Mouse (Mus musculus) frontal cortex, postnatal 14 days (tissue): ENCODE measurements around the gene Pak3.
"Not testable (repeated sequence)": the region's sequence is repeated elsewhere in the genome, so short reads cannot be mapped to it uniquely, and the experiment has no call there.

Experiments used
- DNase-seq, 2 experiments: peaks; one replicate each; pipeline ENCODE4 v3.0.0; 2022; ENCODE audit warnings: low spot score in 2 of 2

Gene Pak3

GRCm38 (mm10) chrX:143518168-143518901 is at the start of gene Pak3:
Gene Pak3 (plus strand): TSS chrX:143518591.
- DNase-seq: peak; percentile 13 to 32

- DNase-seq: peak; percentile 40 to 98
Observed at GRCm38 (mm10) chrX:143482866-143483265, 35.5 kb upstream of the Pak3 start.

DNA sequence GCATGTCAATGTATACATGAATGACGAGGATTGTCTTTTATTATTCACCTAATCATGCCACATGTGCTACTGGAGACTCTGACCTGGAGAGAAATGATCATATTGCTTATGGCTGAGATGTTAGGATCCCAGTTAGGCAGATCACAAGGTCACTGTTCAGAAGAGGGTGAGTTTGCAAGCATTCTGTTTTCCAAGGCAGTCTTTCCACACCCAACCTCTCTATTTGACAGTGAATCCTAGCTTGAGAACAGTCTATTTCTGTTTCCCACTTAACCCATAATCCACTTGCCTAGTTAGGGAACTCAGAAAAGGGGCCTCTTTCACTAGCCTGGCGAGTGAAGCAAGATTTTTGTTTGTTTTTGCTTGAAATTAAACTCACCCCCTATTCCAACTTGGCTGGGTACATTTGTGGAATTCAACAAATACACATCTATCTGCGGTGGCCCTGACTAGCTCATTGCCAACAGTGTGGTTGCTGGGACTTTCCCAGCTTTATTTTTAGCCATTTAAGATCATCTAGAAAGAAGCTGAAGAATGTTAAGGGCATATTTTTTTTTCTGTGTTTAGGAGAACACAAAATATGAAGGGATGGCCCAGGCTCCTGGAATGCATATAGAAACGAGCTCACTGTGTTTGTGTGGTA is 17.2 kb upstream of the Pak3 start:
- no peak for DNase-seq

DNA sequence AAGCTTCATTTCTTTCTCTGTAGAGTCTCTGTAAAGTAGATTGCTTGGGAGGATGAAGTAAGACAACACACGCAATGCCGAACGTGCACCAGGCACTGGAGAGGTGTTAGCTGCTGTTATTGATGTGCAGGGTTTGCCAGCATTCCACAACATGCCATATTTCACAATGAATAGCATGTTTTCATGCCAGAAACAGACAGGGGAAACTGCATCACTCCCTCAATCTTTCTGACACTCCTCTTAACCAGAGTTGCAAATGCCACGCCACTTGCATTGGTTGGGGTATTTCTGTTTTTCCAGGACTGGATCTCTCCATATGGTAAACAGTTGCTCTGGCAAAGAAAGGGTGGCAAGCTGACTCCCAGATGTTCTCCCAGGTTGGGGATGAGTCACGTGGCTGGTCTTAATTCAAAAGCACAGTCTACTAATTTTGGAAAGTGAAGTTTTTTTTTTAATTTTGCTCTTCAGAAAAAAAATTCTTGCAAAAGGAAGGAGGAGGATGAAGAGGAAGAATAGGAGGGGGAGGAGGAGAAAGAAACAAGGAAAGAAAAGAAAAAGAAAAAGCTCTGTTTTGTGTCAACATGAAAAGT is 16.5 kb upstream of the Pak3 start:
- no peak for DNase-seq

DNA sequence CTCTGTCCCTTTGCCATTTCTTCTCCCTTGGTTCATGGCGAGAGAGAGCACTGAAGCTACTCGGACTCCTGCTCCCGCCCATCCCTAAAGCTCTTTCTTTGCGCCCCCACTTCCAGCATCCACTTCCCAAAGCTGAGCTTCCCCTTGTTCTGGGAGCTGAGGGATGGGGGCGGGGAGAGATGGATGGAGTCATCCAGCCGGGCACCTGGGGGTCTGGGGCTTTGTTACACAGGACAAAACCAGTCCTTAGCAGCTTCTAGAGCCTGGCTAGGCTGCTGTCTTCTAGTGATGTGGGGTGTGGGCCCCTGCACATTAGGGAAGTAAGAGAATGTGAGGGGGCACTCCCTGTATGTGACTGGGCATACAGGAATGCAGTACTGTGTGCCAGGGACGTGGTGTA is 526 bp downstream of the Pak3 start:
- peak in 1 of 2 experiments; percentile 8 for DNase-seq

DNA sequence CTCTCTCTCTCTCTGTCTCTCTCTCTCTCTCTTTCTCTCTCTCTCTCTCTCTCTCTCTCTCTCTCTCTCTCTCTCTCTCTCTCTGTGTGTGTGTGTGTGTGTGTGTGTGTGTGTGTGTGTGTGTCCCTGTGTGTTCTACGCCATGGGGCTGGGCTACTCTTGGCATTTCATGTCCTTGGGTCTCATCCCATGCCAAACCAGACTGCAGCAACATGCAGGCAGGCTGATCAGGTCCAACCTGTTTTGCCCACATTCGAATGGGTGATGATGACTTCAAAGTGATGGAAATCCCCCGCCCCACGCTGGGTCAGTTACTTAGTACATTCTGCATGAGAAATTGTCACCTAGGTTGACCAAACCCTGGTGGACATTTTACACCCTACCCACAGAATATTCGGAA is 1.1 kb downstream of the Pak3 start:
- not testable (repeated sequence) for DNase-seq

DNA sequence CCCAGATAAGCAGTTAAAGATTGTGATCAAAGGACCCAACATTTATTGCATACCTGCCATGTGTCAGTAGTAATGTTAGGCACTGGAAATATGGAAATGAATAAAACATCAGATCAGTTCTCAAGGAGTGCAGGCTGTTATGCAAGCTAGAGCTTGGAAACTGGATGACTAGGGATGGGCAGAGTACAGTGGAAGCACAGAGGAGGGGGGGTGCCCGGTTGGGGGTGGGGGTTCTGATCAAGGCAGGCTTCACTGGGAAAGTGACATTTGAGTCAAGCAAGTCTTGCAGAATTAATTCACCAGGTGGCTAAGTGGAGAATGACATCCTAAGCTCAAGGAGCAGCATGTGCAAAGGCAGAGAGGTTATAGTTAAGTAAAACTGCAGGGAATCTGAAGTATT is 1.8 kb downstream of the Pak3 start:
- no peak for DNase-seq

GRCm38 (mm10) chrX:143532331-143532730 is 13.9 kb downstream of the Pak3 start:
- no peak for DNase-seq

- DNase-seq: no peak
Observed at GRCm38 (mm10) chrX:143533574-143533973, 15.2 kb downstream of the Pak3 start.

GRCm38 (mm10) chrX:143542756-143543155 is 24.4 kb downstream of the Pak3 start:
- DNase-seq: no peak

- DNase-seq: no peak
Observed at GRCm38 (mm10) chrX:143543186-143543793, 24.9 kb downstream of the Pak3 start.

DNA sequence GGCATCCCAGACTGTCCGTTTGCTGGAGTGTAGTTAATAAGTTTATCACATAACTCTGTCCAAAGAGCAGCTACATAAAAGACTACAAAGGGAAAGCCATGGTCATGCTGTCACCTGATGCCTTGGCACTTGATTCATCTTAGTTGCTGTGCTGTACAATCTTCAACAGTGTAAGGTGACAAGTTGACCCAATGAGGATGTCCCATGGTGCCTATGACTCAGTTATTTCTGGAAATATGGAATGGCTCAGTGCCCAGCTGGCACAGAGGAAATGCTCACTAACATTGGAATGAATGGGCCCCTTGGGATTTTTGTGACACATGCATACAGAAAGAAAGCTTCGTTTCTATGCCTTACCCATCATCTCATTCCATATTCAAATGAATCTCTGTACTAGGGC is 55.3 kb downstream of the Pak3 start:
- no peak for DNase-seq

DNA sequence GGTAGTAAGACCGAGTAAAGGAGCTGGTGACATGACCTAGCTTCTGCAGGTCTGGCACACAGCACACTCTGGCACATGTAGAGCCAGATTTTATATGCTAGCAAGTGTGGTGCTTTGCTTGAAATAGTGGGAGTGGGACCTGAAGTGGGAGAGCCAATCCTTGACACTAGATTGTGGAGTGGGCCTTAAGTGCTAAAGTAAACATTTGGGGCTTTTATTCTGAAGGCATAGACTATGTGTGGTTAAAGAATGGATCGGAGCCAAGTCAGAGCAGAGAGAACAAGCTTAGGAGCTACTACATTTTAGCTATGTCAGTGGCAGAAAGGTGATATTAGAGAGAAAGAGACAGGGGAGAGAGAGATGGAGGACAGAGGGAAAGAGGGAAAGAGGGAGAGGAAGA is 61.5 kb downstream of the Pak3 start:
- DNase-seq: no peak

DNA sequence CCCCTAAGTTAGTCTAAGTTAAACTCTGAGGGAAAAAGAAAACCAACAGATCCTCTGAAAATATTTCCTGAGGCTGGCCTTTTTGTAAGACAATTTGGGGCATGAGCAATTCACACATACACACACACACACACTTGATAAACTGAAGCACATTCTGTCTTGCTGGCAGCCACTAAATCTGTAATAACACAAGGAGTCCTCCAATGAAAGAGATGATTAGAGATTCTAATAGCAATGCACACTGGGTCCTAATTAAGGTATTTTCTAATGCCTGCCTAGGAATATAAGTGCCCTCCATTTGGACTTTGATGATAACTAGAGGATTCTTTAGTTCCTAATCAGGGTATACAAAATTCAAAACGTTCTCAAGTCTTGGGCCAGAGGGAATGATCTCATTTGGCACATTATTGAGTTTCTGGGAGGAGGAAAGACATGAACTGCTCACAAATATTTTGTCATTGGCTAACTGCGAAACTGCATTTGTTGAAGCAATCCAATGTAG is 62.1 kb downstream of the Pak3 start:
- no peak for DNase-seq

- DNase-seq: no peak
Observed at GRCm38 (mm10) chrX:143606877-143607449, 88.6 kb downstream of the Pak3 start.

DNA sequence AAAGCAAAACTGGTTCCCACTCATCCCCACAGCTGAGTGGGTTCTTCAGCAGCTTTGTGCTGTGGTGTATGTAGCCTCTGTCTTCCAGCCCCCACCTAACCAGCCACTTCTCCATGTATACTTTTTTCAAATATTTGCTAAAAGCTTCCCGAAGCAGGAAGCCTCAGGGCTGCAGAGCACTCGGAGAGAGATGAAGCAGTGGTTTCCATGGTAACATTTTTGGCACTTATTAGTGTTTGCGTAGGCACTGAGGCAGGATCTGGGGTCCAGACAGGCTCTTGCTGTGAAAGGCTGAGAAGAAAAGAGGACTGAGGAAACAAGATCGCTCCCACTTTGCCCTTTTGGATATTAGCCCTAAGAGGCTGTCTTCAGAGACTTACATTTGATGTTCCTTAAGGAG is 100.3 kb downstream of the Pak3 start:
- no peak for DNase-seq

- no peak for DNase-seq
Observed at GRCm38 (mm10) chrX:143627767-143628166, 109.4 kb downstream of the Pak3 start.

DNA sequence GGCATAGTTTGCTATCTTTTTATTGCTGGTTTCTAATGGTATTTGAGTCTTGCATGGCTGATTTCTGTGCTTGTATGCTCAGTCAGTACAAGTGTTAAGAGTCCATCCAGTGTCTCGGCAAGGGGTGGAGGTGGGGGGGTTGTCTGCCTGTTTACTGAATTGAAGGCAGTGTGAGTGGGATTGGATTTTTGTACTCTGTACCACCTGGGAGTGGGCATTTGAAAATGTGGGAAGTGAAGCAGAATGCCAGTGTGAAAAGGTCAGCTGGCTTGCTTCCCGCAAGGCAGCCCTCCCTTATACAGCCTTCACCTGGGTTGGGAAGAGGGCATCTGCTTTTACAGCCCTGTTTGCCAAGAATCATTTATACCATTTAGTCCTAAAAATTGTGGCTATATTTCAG is 125.5 kb downstream of the Pak3 start:
- no peak for DNase-seq

GRCm38 (mm10) chrX:143644807-143645206 is 126.4 kb downstream of the Pak3 start:
- DNase-seq: no peak

GRCm38 (mm10) chrX:143654308-143655176 is 136.2 kb downstream of the Pak3 start:
- DNase-seq: no peak

DNA sequence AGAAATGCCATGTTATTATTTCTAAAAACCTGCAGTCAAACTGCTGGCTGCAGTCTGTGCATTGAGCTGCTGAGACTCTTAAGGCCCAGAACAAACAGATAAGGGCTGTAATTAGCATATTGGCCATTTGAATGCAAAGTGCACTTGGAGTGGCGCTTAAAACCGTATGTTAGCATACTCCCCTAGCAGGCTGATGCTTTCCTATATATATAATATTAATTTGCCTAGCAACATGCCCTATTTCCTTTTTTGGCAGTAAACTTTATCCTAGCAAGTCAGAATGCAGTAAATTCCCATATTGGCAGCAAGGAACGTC is 136.7 kb downstream of the Pak3 start:
- no peak for DNase-seq
